Mouse (Mus musculus): ENCODE results near the gene Bhlhe40.
A peak's percentile ranks its signal among the peaks of the same experiment; 100 is the strongest.

DNA sequence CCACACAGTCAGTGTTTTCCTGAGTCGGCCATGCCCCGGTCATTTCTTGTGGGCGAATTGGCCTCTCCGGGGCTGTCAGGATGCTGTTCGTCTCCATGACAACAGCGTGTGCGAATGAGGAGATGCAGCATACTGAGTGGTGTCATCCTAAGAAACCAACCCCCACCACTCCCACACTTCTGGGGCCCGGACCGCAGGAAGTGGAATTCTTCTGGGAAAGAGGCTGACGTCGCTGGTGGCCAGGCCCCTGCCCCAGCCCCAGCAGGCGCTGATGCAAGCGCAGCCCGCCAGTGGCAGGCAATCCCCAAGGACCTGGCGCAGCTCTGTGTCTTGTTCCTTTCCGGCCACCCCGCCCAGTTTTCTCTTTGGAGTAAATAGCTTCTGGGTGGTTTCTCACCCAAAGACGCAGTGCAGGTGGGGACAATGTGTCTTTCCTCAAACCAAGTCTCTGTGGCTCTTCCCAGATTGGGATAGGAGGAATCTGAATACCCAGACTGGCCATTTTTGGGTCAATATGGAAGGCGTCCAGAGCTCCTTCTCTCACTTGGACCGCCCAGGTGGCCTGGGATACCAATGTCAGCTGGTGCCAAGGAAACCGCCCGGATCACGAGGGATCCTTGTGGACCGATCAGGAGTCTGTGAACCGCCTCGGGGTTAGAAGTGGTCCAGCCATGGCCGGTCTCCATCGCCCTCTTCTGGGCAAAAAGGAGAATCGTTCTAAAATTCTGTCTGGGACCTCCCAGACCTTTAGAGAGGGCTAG is 49.2 kb downstream of the Bhlhe40 start:
- TF ChIP-seq POLR2A (IDR thresholded peaks at IDR 0.05; ENCODE audit: borderline replicate concordance, low read depth, low read length) (no peak), CTCF (IDR thresholded peaks at IDR 0.05; ENCODE audit: low read depth, low read length) (peak; percentile 97)

Data from bone marrow macrophage, adult 2 months (primary cell).